Mouse (Mus musculus) erythroblast, embryonic 14.5 days (primary cell): ENCODE measurements around the gene Hbb-bh1.

Source experiments
- GATA1 ChIP-seq: IDR thresholded peaks from 2 replicates; pipeline ENCODE4 v1.6.1; 2012; ENCODE audit warnings: low read length, inconsistent platforms, mixed read lengths
- TAL1 ChIP-seq: IDR thresholded peaks from 3 replicates; pipeline ENCODE4 v1.6.1; 2012; ENCODE audit warnings: low read length, inconsistent platforms, mixed read lengths

GRCm38 (mm10) chr7:103840268-103840667 is 2.7 kb downstream of the Hbb-bh1 start, which contains the start of gene Hbb-bh2:
- TF ChIP-seq GATA1 (no peak), TAL1 (no peak)
